Mouse (Mus musculus) limb, embryonic 13.5 days (tissue): ENCODE measurements around the gene Pcbp3. TPM values are rescaled to one million over a fixed set of nuclear protein-coding genes. Genes with fewer than 3 reads are reported as not detected.

ENCODE experiments used
- ATAC-seq: fragments of 200-750 bp; cut with Nextera tagmentation; 2 replicates; pipeline ENCODE4 v1.8.0; 2017; ENCODE audit warnings: low read depth, moderate number of reproducible peaks, moderate TSS enrichment; ENCODE audit not compliant: low FRiP score
- H3K27ac ChIP-seq: fragments of 300-500 bp; sonication (generic); 2 replicates; pipeline ENCODE4 v1.5.1; 2015; ENCODE audit warnings: inconsistent platforms, mild to moderate bottlenecking, moderate library complexity
- H3K27me3 ChIP-seq: fragments of 300-500 bp; sonication (generic); 2 replicates; pipeline ENCODE4 v1.6.1; 2015; ENCODE audit warnings: mild to moderate bottlenecking, inconsistent platforms
- H3K36me3 ChIP-seq: fragments of 300-500 bp; sonication (generic); 2 replicates; pipeline ENCODE4 v1.6.1; 2015; ENCODE audit warnings: inconsistent platforms, mild to moderate bottlenecking, moderate library complexity
- H3K4me1 ChIP-seq: fragments of 300-500 bp; sonication (generic); 2 replicates; pipeline ENCODE4 v1.6.1; 2015; ENCODE audit warnings: inconsistent platforms
- H3K4me2 ChIP-seq: fragments of 300-500 bp; sonication (generic); replicated peaks from 2 replicates; pipeline ENCODE4 v1.6.1; 2015; ENCODE audit warnings: inconsistent platforms, mild to moderate bottlenecking, moderate library complexity
- H3K4me3 ChIP-seq: fragments of 300-500 bp; sonication (generic); 2 replicates; pipeline ENCODE4 v1.5.1; 2015; ENCODE audit warnings: moderate library complexity, mild to moderate bottlenecking, inconsistent platforms
- H3K9ac ChIP-seq: fragments of 300-500 bp; sonication (generic); 2 replicates; pipeline ENCODE4 v1.6.1; 2015; ENCODE audit warnings: mild to moderate bottlenecking, inconsistent platforms
- H3K9me3 ChIP-seq: fragments of 300-500 bp; sonication (generic); 2 replicates; pipeline ENCODE4 v1.6.1; 2016; ENCODE audit warnings: inconsistent platforms
- WGBS: fragments of 180-500 bp; shearing (Covaris S2); methylation state at CpG from one replicate; pipeline ENCODE4 v1.1.7; 2015; 5-methylcytosine and 5-hydroxymethylcytosine counted together
- polyA plus RNA-seq: library from polyadenylated mRNA; unstranded; fragments of >200 nt; fragmentation: Nextera tagmentation; extraction: Ambion mirVana; gene quantifications from 2 replicates; pipeline ENCODE4 v1.2.1, GENCODE M21; 2015

Pcbp3 gene
- 31.2 and 31.6 TPM in 2 replicates for polyA plus RNA-seq

- Histone ChIP-seq H3K4me2 (peak within 1 kb of the TSS; percentile 97), H3K27me3 (no peaks in the 10 kb centered on the region), H3K9me3 (no peaks in the 10 kb centered on the region), H3K36me3 (no peaks in the 10 kb centered on the region), H3K4me3 (peak within 1 kb of the TSS; percentile 69), H3K9ac (peak within 1 kb of the TSS; percentile 82), H3K4me1 (peaks cover 42% of the 10 kb centered on the region), H3K27ac (no peak within 1 kb of the TSS)
- peak; percentile 98 for ATAC-seq
- WGBS: 3% methylated on average over 50 of the region's 62 CpGs
These were observed at the start of gene Pcbp3 for GRCm38 (mm10) chr10:76961790-76962489. Pcbp3 (minus strand) TSS chr10:76961887.

- H3K9me3 ChIP-seq: no peaks in the 10 kb centered on the region
- no peaks in the 10 kb centered on the region for H3K27me3 ChIP-seq
- H3K4me2 ChIP-seq: no peak overlapping the region
- no peak overlapping the region; the same call in 1 of the 2 replicates for H3K27ac ChIP-seq
- H3K4me1 ChIP-seq: peaks cover 25% of the 10 kb centered on the region
- WGBS: 86% methylated on average over 2 of the region's 3 CpGs
- no peak overlapping the region for H3K4me3 ChIP-seq
- H3K36me3 ChIP-seq: no peaks in the 10 kb centered on the region
- H3K9ac ChIP-seq: no peak overlapping the region
- no peak for ATAC-seq
These were observed 47.0 kb upstream of the Pcbp3 start for GRCm38 (mm10) chr10:77008698-77009097.

DNA sequence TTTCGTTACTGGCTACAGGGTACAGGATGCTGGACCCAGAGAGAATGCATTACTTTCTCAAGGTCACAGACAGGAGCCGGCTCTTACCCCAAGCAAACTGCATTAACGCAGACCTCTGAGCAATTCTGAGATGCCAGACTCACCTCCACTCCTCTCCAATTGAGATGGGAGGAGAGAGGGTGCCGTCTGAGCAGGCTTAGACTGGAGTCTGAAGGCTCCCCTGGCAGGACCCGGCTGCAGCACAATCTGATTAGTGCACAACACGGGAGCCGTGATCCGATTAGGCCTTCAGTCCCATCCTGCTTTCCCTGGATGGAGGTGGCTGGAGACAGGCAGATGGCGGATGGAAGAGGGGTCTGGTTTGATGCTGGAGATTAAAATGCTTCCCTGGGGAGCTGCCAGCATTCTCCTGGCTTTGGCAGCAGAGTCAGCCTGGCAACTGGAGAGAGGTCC is 46.4 kb upstream of the Pcbp3 start:
- WGBS: 12% methylated on average over 9 of the region's 9 CpGs
- H3K27me3 ChIP-seq: no peaks in the 10 kb centered on the region
- H3K4me1 ChIP-seq: peaks cover 25% of the 10 kb centered on the region
- H3K36me3 ChIP-seq: no peaks in the 10 kb centered on the region
- ATAC-seq: peak; percentile 57
- H3K9me3 ChIP-seq: no peaks in the 10 kb centered on the region
- H3K4me2 ChIP-seq: peak overlapping the region; percentile 23; the same call in 1 of the 2 replicates
- 0 out of 2 replicates have a peak overlapping the region, but pooled peaks have one; percentile 39 for H3K9ac ChIP-seq
- H3K27ac ChIP-seq: peak overlapping the region; percentile 74
- no peak overlapping the region for H3K4me3 ChIP-seq

DNA sequence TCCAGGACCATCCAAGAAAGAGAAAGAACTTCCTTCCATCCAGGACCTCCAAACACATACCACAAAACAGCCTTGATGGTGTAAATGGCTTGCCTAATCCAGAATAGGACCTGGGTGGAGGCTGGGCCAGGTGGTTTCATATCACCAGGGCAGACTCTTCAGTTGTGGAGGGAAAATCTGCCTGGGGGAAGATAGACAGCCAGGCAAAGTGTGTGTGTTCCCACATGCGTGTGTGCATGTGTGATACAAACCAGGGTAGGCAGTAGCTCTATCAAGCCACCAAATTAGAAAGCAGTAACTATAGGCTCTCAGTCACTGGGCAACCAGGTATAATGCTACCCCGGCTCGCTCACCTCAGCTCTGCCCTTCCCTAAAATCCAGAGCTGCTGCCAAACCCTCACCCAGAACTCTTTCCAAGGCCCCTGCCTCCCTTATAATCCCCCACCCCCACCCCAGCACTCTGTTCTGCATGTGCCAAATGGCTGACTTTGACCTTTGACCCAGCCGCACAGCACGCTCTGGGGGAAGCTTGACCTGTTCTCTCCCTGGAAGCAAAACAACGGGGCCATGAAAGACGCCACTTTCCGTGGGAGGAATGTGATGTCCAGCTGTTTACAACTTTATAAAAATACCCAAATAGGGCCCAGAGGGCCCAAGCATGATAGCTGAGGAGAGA is 45.9 kb upstream of the Pcbp3 start:
- H3K4me1 ChIP-seq: peaks cover 25% of the 10 kb centered on the region
- H3K9ac ChIP-seq: 0 out of 2 replicates have a peak overlapping the region, but pooled peaks have one; percentile 39
- 23% methylated on average over 8 of the region's 8 CpGs for WGBS
- no peaks in the 10 kb centered on the region for H3K9me3 ChIP-seq
- H3K4me2 ChIP-seq: peak overlapping the region; percentile 23; the same call in 1 of the 2 replicates
- no peak overlapping the region for H3K4me3 ChIP-seq
- H3K27me3 ChIP-seq: no peaks in the 10 kb centered on the region
- no peaks in the 10 kb centered on the region for H3K36me3 ChIP-seq
- peak overlapping the region; percentile 74; the same call in 1 of the 2 replicates for H3K27ac ChIP-seq
- peak; percentile 28; the same call in 1 of the 2 replicates for ATAC-seq

- H3K9me3 ChIP-seq: no peaks in the 10 kb centered on the region
- no peak overlapping the region for H3K4me3 ChIP-seq
- peaks cover 25% of the 10 kb centered on the region for H3K4me1 ChIP-seq
- WGBS: 15% methylated on average over 7 of the region's 7 CpGs
- H3K27me3 ChIP-seq: no peaks in the 10 kb centered on the region
- ATAC-seq: no peak
- H3K36me3 ChIP-seq: no peaks in the 10 kb centered on the region
- no peak overlapping the region for H3K27ac ChIP-seq
- no peak overlapping the region for H3K4me2 ChIP-seq
- no peak overlapping the region for H3K9ac ChIP-seq
These were observed 43.2 kb upstream of the Pcbp3 start for GRCm38 (mm10) chr10:77004936-77005335.

GRCm38 (mm10) chr10:76997759-76998513 is 36.2 kb upstream of the Pcbp3 start:
- no peak overlapping the region for H3K4me2 ChIP-seq
- no peak overlapping the region for H3K27ac ChIP-seq
- H3K27me3 ChIP-seq: no peaks in the 10 kb centered on the region
- no peaks in the 10 kb centered on the region for H3K36me3 ChIP-seq
- ATAC-seq: 0 out of 2 replicates have a peak, but pooled peaks have one; percentile 15
- 66% methylated on average over 17 of the region's 17 CpGs for WGBS
- no peak overlapping the region for H3K9ac ChIP-seq
- no peaks in the 10 kb centered on the region; the same call in 1 of the 2 replicates for H3K9me3 ChIP-seq
- no peak overlapping the region for H3K4me3 ChIP-seq
- H3K4me1 ChIP-seq: peaks cover 5% of the 10 kb centered on the region; the same call in 1 of the 2 replicates

DNA sequence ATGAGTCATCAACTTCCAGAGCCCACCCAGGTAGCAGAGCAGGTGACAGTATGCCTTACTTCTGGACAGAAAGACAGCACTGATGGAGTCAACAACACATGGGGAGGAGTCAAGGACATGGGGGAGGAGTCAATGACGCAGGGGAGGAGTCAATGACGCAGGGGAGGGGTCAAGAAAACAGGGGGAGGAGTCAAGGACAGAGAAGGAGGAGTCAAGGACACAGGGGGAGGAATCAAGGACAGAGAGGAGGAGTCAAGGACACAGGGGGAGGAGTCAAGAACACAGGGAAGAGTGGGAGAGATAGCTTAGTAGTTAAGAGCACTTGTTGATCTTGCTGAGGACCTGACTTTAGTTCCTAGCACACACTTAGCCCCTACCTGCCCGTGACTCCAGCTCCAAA is 30.8 kb upstream of the Pcbp3 start:
- Histone ChIP-seq H3K4me2 (no peak overlapping the region), H3K4me3 (no peak overlapping the region), H3K36me3 (no peaks in the 10 kb centered on the region), H3K27ac (no peak overlapping the region), H3K27me3 (no peaks in the 10 kb centered on the region), H3K4me1 (no peaks in the 10 kb centered on the region; the same call in 1 of the 2 replicates), H3K9ac (no peak overlapping the region), H3K9me3 (no peaks in the 10 kb centered on the region; the same call in 1 of the 2 replicates)
- 67% methylated on average over 3 of the region's 3 CpGs for WGBS
- no peak for ATAC-seq

GRCm38 (mm10) chr10:76988586-76988985 is 26.9 kb upstream of the Pcbp3 start:
- H3K36me3 ChIP-seq: no peaks in the 10 kb centered on the region
- H3K9ac ChIP-seq: no peak overlapping the region
- no peak for ATAC-seq
- no peak overlapping the region for H3K4me2 ChIP-seq
- H3K27me3 ChIP-seq: no peaks in the 10 kb centered on the region
- no peaks in the 10 kb centered on the region; the same call in 1 of the 2 replicates for H3K4me1 ChIP-seq
- no peak overlapping the region for H3K4me3 ChIP-seq
- H3K9me3 ChIP-seq: no peaks in the 10 kb centered on the region
- H3K27ac ChIP-seq: no peak overlapping the region
- 85% methylated on average over 5 of the region's 5 CpGs for WGBS

DNA sequence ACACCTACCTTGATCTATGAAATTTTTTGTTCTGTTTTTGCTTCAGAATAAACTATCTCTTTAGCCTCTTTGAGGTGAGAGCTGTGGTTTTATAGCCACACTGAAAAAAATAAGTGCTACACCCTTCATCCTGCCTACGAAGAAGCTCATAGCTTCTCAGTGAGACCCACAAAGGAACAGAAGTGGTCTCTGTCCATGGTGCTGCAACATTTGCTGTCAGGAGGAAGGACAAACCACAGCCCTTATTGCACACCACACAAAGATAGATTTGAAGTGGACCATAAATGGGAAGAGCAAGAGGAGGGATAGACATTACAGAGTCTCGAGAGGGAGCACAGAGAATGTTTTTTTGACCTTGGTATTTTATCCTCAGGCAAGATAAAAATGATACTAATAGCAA is 16.4 kb upstream of the Pcbp3 start:
- Histone ChIP-seq H3K36me3 (no peaks in the 10 kb centered on the region), H3K27me3 (no peaks in the 10 kb centered on the region), H3K4me2 (no peak overlapping the region), H3K9me3 (no peaks in the 10 kb centered on the region; the same call in 1 of the 2 replicates), H3K27ac (no peak overlapping the region), H3K4me1 (peaks cover 26% of the 10 kb centered on the region), H3K9ac (no peak overlapping the region), H3K4me3 (no peak overlapping the region)
- ATAC-seq: no peak
- 28% methylated on average over 2 of the region's 2 CpGs for WGBS

GRCm38 (mm10) chr10:76976699-76977098 is 15.0 kb upstream of the Pcbp3 start:
- H3K36me3 ChIP-seq: no peaks in the 10 kb centered on the region
- WGBS: 19% methylated on average over 4 of the region's 4 CpGs
- H3K27me3 ChIP-seq: no peaks in the 10 kb centered on the region
- no peak overlapping the region for H3K9ac ChIP-seq
- H3K4me2 ChIP-seq: no peak overlapping the region
- no peaks in the 10 kb centered on the region for H3K9me3 ChIP-seq
- peaks cover 26% of the 10 kb centered on the region for H3K4me1 ChIP-seq
- H3K27ac ChIP-seq: no peak overlapping the region
- no peak for ATAC-seq
- H3K4me3 ChIP-seq: no peak overlapping the region

DNA sequence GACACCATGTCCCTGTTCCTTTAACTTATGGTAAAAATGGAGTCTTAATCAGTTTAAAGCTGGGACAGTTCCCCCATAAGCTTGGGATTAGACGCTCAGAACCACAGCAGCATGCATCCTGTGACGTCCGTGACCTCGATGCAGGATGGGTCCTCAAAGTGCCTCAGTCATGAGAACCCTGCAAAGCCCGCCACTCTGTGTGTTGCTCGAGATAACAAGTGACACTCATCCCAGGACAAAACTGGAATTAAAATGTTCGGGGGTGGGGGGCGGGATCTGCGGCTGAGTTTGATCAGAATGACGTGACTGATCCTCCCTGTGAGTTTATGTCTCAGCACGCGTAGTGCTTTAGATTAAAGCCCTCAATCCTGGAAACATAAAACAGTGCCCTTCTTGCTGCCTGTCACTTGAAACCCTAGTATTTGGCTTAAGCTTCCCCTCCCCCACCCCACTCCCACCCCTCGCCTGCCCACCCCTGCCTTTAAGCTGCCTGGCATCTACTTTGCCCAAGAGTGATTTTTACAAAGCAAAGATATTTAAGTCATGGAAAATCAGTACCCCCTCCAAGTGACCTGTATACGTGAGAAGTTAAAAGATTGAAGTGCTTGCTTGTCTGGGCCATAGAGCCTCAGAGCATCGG is 12.2 kb upstream of the Pcbp3 start:
- Histone ChIP-seq H3K9me3 (no peaks in the 10 kb centered on the region), H3K4me1 (peaks cover 26% of the 10 kb centered on the region), H3K9ac (no peak overlapping the region), H3K27ac (no peak overlapping the region), H3K4me3 (no peak overlapping the region), H3K27me3 (no peaks in the 10 kb centered on the region), H3K4me2 (no peak overlapping the region; the same call in 1 of the 2 replicates), H3K36me3 (no peaks in the 10 kb centered on the region)
- ATAC-seq: no peak
- 22% methylated on average over 15 of the region's 15 CpGs for WGBS
